Mouse (Mus musculus): ENCODE measurements at regions not wholly inside any gene's neighbourhood (a gene's known extent, or its start where the extent isn't known, plus 50 kb on each side); places are given as distances from the start of the nearest gene placed in this dataset.
A peak's percentile ranks its signal among the peaks of the same experiment; 100 is the strongest.

DNA sequence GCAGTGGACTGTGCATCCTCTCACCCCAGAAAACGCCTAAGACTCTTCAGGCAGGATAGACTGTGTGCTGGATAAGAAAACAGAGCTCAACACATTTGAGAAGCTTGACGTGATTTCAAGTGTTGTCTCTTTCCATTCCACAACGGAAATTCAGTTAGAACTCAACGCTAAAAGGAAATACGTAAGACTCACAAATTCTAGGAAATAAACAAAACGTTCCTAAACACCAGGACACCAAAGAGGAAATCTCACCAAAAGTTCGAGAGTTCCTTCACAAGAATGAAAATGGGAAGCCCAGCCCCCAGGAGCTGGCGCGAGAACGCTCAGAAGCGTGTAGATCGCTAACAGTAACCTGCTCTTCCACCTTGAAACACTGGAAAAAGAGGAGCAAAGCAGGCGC is 72.7 kb upstream of the A530016L24Rik start:
- no peak overlapping the region for H3K9ac ChIP-seq (replicated peaks; ENCODE audit: low read length)
- H3K4me2 ChIP-seq (ENCODE audit: low read depth, low read length) = no peak overlapping the region
- no peaks in the 10 kb centered on the region for H3K27me3 ChIP-seq (ENCODE audit: insufficient read depth, low read length)
- no peaks in the 10 kb centered on the region; the same call in 1 of the 2 replicates for H3K4me1 ChIP-seq (ENCODE audit: insufficient read depth, low read length)
- WGBS = 80% methylated on average over 13 of the region's 13 CpGs
- no peak for ATAC-seq
- TF ChIP-seq CTCF (IDR thresholded peaks at IDR 0.05; ENCODE audit: low read depth) = no peak
- no peaks in the 10 kb centered on the region for H3K36me3 ChIP-seq (ENCODE audit: insufficient read depth, low read length)
- H3K4me3 ChIP-seq (ENCODE audit: low read length) = no peak overlapping the region
- H3K9me3 ChIP-seq (ENCODE audit: low read length) = no peaks in the 10 kb centered on the region
- DNase-seq (ENCODE audit: low spot score) = no peak
- H3K27ac ChIP-seq = no peak overlapping the region

DNA sequence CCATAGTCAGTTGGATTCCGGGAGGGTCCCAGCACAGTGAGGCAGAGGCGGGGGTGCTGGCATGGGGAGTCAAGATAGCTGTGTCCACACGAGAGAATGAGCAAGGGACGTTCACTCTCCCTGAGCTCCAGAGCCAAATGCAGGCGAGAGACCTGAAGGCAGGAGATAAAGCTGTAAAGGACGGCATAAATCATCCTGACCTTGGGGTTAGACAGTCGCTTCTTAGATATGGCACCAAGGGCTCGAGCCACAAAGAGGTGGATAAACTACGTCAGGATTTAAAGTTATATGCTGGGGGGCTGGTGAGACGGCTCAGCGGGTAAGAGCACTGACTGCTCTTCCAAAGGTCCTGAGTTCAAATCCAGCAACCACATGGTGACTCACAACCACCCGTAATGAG is 70.6 kb upstream of the A530016L24Rik start:
- DNase-seq (ENCODE audit: low spot score) (no peak), ATAC-seq (no peak)
- 84% methylated on average over 12 of the region's 12 CpGs for WGBS
- no peak overlapping the region for H3K27ac ChIP-seq
- no peak overlapping the region for H3K9ac ChIP-seq (replicated peaks; ENCODE audit: low read length)
- H3K36me3 ChIP-seq (ENCODE audit: insufficient read depth, low read length) = no peaks in the 10 kb centered on the region
- H3K27me3 ChIP-seq (ENCODE audit: insufficient read depth, low read length) = no peaks in the 10 kb centered on the region
- H3K4me2 ChIP-seq (ENCODE audit: low read depth, low read length) = no peak overlapping the region
- H3K9me3 ChIP-seq (ENCODE audit: low read length) = no peaks in the 10 kb centered on the region
- no peak for TF ChIP-seq CTCF (IDR thresholded peaks at IDR 0.05; ENCODE audit: low read depth)
- peaks cover 8% of the 10 kb centered on the region; the same call in 1 of the 2 replicates for H3K4me1 ChIP-seq (ENCODE audit: insufficient read depth, low read length)
- no peak overlapping the region for H3K4me3 ChIP-seq (ENCODE audit: low read length)

DNA sequence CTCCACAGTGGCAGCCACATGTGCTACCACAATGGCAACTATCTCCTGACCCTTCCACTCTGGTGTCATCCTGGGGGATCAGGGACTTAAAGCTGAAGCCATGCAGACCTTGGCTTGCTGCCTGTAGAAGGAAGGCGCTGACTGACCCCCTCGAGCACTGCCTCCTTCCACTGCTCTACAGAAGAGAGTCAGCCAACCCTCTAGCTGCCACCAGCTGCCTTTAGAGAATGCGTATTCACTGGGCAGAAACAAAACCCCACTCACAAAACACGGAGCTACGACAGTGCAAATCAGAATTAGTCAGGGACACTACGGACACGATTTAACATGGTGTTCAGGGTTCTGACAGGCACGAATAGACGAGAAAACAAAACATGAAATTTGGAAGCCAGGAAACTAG is 67.1 kb upstream of the A530016L24Rik start:
- no peak for TF ChIP-seq CTCF (IDR thresholded peaks at IDR 0.05; ENCODE audit: low read depth)
- H3K4me1 ChIP-seq (ENCODE audit: insufficient read depth, low read length) = peaks cover 8% of the 10 kb centered on the region; the same call in 1 of the 2 replicates
- H3K4me3 ChIP-seq (ENCODE audit: low read length) = no peak overlapping the region
- no peaks in the 10 kb centered on the region for H3K9me3 ChIP-seq (ENCODE audit: low read length)
- no peaks in the 10 kb centered on the region for H3K36me3 ChIP-seq (ENCODE audit: insufficient read depth, low read length)
- ATAC-seq (no peak), DNase-seq (ENCODE audit: low spot score) (peak; percentile 28)
- H3K27ac ChIP-seq = no peak overlapping the region; the same call in 1 of the 2 replicates
- WGBS = 27% methylated on average over 9 of the region's 9 CpGs
- no peak overlapping the region for H3K9ac ChIP-seq (replicated peaks; ENCODE audit: low read length)
- no peaks in the 10 kb centered on the region for H3K27me3 ChIP-seq (ENCODE audit: insufficient read depth, low read length)
- H3K4me2 ChIP-seq (ENCODE audit: low read depth, low read length) = no peak overlapping the region

DNA sequence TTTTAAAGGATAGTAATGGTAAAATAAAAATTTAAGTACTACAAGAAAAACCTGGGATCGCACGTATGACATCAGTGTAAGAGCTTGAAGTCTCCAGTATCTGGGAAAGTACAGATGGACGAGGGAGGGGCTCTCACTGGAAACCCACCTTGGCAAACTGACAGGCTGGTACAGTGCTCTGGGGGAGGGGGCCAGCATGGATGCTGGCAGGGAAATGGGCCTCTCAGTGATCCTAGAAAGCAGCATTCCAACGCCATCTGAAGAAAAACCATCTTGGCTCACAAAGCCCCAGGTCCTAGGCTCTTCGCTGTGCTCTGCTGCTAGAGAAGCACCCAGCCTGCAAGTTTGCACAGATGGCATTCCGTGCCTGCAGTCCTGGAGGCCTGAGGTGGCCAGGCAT is 65.1 kb upstream of the A530016L24Rik start:
- H3K27ac ChIP-seq = no peak overlapping the region
- DNase-seq (ENCODE audit: low spot score) = no peak

DNA sequence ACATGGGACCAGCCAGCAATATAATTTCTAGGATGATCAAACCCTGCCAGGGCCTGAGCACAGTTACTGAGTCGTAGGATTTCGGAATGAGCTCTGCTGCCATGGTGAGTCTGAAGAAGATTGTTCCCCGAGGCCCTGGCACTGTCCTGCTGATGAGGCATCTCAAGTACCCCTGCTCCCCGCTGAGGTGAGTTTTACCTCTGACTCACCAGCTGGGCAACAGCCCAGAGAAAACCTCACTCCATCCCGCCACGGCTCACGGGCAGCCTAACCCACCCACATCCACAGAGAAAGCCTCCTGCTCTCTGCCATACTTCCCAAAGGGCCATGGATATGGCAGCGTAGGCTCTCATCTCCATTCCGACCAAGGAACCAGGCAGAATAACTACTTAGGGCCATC is 62.6 kb upstream of the A530016L24Rik start:
- Histone ChIP-seq H3K4me2 (ENCODE audit: low read depth, low read length) (no peak overlapping the region), H3K4me1 (ENCODE audit: insufficient read depth, low read length) (peaks cover 8% of the 10 kb centered on the region; the same call in 1 of the 2 replicates), H3K27ac (no peak overlapping the region), H3K27me3 (ENCODE audit: insufficient read depth, low read length) (no peaks in the 10 kb centered on the region), H3K9me3 (ENCODE audit: low read length) (no peaks in the 10 kb centered on the region), H3K4me3 (ENCODE audit: low read length) (no peak overlapping the region), H3K9ac (replicated peaks; ENCODE audit: low read length) (no peak overlapping the region), H3K36me3 (ENCODE audit: insufficient read depth, low read length) (no peaks in the 10 kb centered on the region)
- no peak for DNase-seq (ENCODE audit: low spot score)
- ATAC-seq = no peak
- no peak for TF ChIP-seq CTCF (IDR thresholded peaks at IDR 0.05; ENCODE audit: low read depth)
- 62% methylated on average over 9 of the region's 9 CpGs for WGBS

More for the DNA sequence above, 65.1 kb upstream of the A530016L24Rik start:
- Histone ChIP-seq H3K4me3 (ENCODE audit: low read length) (no peak overlapping the region), H3K9ac (replicated peaks; ENCODE audit: low read length) (no peak overlapping the region), H3K36me3 (ENCODE audit: insufficient read depth, low read length) (no peaks in the 10 kb centered on the region), H3K9me3 (ENCODE audit: low read length) (no peaks in the 10 kb centered on the region), H3K27me3 (ENCODE audit: insufficient read depth, low read length) (no peaks in the 10 kb centered on the region), H3K4me1 (ENCODE audit: insufficient read depth, low read length) (peaks cover 8% of the 10 kb centered on the region; the same call in 1 of the 2 replicates), H3K4me2 (ENCODE audit: low read depth, low read length) (no peak overlapping the region)
- ATAC-seq = no peak
- no peak for TF ChIP-seq CTCF (IDR thresholded peaks at IDR 0.05; ENCODE audit: low read depth)
- 66% methylated on average over 6 of the region's 6 CpGs for WGBS

DNA sequence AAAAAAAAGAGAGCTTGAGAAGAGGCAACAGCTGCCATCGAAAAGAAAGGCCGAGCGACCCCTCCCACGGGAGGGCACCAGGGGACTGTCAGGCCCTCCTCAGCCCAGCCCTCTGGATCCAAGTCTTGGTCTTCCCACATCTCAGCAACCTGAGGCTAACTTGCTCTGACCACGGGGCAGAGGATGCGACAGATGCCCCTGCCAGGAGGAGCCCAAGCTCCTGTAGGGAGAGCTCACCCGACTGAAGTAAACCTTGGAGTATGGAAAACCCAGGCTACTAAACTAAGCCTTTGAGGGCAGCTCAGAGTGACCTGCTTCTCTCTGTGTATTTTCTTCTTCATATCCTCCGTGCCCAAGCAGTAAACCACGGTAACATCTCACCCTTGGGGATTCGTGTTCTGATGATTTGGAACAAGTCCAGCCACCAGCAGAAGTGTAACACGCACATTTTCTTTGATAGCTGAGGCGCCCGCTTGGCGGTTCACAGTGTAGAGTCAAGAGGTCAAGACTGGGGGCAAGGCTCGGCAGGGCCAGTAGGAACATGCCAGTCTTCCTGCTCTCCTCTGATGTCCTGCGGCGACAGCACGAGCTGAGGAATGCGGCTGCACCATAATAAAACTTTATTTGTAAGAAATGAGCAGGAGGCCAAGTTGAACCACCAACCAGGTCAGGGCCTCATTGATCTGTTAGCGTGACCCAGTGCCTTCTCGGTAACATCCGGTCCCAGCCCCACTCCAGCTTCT is 59.0 kb upstream of the A530016L24Rik start:
- Histone ChIP-seq H3K27ac (no peak overlapping the region), H3K4me1 (ENCODE audit: insufficient read depth, low read length) (peaks cover 12% of the 10 kb centered on the region), H3K9me3 (ENCODE audit: low read length) (no peaks in the 10 kb centered on the region), H3K4me2 (ENCODE audit: low read depth, low read length) (no peak overlapping the region), H3K9ac (replicated peaks; ENCODE audit: low read length) (no peak overlapping the region), H3K36me3 (ENCODE audit: insufficient read depth, low read length) (no peaks in the 10 kb centered on the region), H3K27me3 (ENCODE audit: insufficient read depth, low read length) (no peaks in the 10 kb centered on the region), H3K4me3 (ENCODE audit: low read length) (no peak overlapping the region)
- DNase-seq (ENCODE audit: low spot score) (no peak), ATAC-seq (no peak)
- WGBS = 46% methylated on average over 22 of the region's 22 CpGs
- TF ChIP-seq CTCF (IDR thresholded peaks at IDR 0.05; ENCODE audit: low read depth) = no peak

DNA sequence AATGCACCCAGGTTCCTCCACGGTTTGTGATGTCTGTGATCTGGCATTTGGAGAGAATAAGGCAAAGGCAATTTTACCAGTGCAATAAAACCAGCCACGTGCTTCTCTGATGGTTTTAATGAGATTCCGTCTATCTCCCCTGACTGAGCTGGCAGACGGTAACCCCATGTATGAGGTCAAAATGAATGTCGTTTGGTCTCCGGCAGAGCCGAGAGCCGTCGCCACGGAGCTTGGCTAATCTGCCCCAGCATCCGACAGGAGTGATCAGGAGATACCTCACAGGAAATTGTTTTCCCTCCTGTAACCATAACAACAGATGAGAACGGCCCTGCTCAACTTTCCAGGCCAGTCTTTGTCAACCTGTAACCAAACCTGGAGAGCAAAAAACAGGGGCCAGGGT is 55.9 kb upstream of the A530016L24Rik start:
- no peaks in the 10 kb centered on the region for H3K27me3 ChIP-seq (ENCODE audit: insufficient read depth, low read length)
- H3K4me2 ChIP-seq (ENCODE audit: low read depth, low read length) = no peak overlapping the region
- no peak overlapping the region for H3K27ac ChIP-seq
- ATAC-seq (no peak), DNase-seq (ENCODE audit: low spot score) (peak; percentile 49)
- H3K9me3 ChIP-seq (ENCODE audit: low read length) = no peaks in the 10 kb centered on the region
- H3K4me3 ChIP-seq (ENCODE audit: low read length) = no peak overlapping the region
- H3K9ac ChIP-seq (replicated peaks; ENCODE audit: low read length) = no peak overlapping the region
- 14% methylated on average over 12 of the region's 12 CpGs for WGBS
- peaks cover 18% of the 10 kb centered on the region for H3K4me1 ChIP-seq (ENCODE audit: insufficient read depth, low read length)
- no peak for TF ChIP-seq CTCF (IDR thresholded peaks at IDR 0.05; ENCODE audit: low read depth)
- H3K36me3 ChIP-seq (ENCODE audit: insufficient read depth, low read length) = no peaks in the 10 kb centered on the region
